8 mouse cellular contexts compared by ENCODE assay signal in genomic region chr8:84775105-84775591, GRCm38 (mm10). TPM values are rescaled to one million over a fixed set of nuclear protein-coding genes. Genes with fewer than 3 reads are reported as not detected.
DNase-seq lines count a peak whose midpoint lies in the region; ATAC-seq and TF ChIP-seq lines count a peak whose summit lies in the region.

No protein-coding gene starts in this region.

- peaks cover 99% of the 10 kb centered on the region for H3K27me3 ChIP-seq in hindbrain, embryonic 12.5 days
- peaks cover 52% of the 10 kb centered on the region for H3K27me3 ChIP-seq in midbrain, postnatal 0 days (ENCODE audit: insufficient read depth, low read length)

- intact Hi-C loops in heart, postnatal 25 days (cut with DNase I) = no loop called here

- H3K36me3 ChIP-seq in hindbrain, embryonic 12.5 days = no peaks in the 10 kb centered on the region
- H3K36me3 ChIP-seq in midbrain, postnatal 0 days (ENCODE audit: insufficient read depth, low read length) = no peaks in the 10 kb centered on the region

- H3K4me2 ChIP-seq in hindbrain, embryonic 12.5 days (replicated peaks) = peak overlapping the region; percentile 46
- peak overlapping the region; percentile 29; the same call in 1 of the 2 replicates for H3K4me2 ChIP-seq in midbrain, postnatal 0 days (ENCODE audit: low read depth, low read length, poor library complexity, severe bottlenecking)

- DNase-seq in heart, adult 11 months = peak; percentile 97
- no peak for DNase-seq in heart, postnatal 25 days (ENCODE audit: low spot score)
- peak; percentile 73 for DNase-seq in 3134 (ENCODE audit: extremely low read depth, insufficient read length, low spot score)
- DNase-seq in midbrain, postnatal 0 days (ENCODE audit: low spot score) = no peak
- DNase-seq in adrenal gland, postnatal 25 days = no peak
- no peak for DNase-seq in ovary, postnatal 10 days (ENCODE audit: low spot score)

- peak overlapping the region; percentile 38 for H3K9ac ChIP-seq in hindbrain, embryonic 12.5 days
- H3K9ac ChIP-seq in midbrain, postnatal 0 days (replicated peaks; ENCODE audit: low read length, poor library complexity, severe bottlenecking) = peak overlapping the region; percentile 24; the same call in 1 of the 2 replicates

- TF ChIP-seq CTCF in midbrain, postnatal 0 days (IDR thresholded peaks at IDR 0.05) = no peak

- H3K9me3 ChIP-seq in hindbrain, embryonic 12.5 days (replicated peaks) = no peaks in the 10 kb centered on the region
- H3K9me3 ChIP-seq in midbrain, postnatal 0 days (ENCODE audit: low read length) = no peaks in the 10 kb centered on the region

- peaks cover 51% of the 10 kb centered on the region for H3K4me1 ChIP-seq in hindbrain, embryonic 12.5 days
- 0 out of 2 replicates have a peak, but pooled peaks cover 5% of the 10 kb centered on the region for H3K4me1 ChIP-seq in midbrain, postnatal 0 days (ENCODE audit: insufficient read depth, low read length)

- no peak overlapping the region for H3K4me3 ChIP-seq in hindbrain, embryonic 12.5 days
- no peak overlapping the region for H3K4me3 ChIP-seq in midbrain, postnatal 0 days (ENCODE audit: low read depth, low read length)

- WGBS in hindbrain, embryonic 12.5 days = 3% methylated on average over 13 of the region's 13 CpGs
- 14% methylated on average over 13 of the region's 13 CpGs for WGBS in midbrain, postnatal 0 days

- peak; percentile 67 for ATAC-seq in erythroblast, adult 5-6 weeks (replicated peaks; ENCODE audit: low FRiP score, poor library complexity, severe bottlenecking)
- no peak; the same call in 1 of the 2 replicates for ATAC-seq in hindbrain, embryonic 12.5 days (ENCODE audit: low FRiP score)
- ATAC-seq in midbrain, postnatal 0 days (ENCODE audit: low FRiP score) = no peak

- no peak overlapping the region; the same call in 1 of the 2 replicates for H3K27ac ChIP-seq in hindbrain, embryonic 12.5 days
- H3K27ac ChIP-seq in midbrain, postnatal 0 days (ENCODE audit: low read depth, low read length) = peak overlapping the region; percentile 68

RNA-seq across cellular contexts. Expression of gene Nfix, which starts 25.0 kb away (rescaled TPM):
- 100 to 1,000 TPM; 287 to 311 TPM for total RNA-seq in heart, postnatal 25 days (2021)
- total RNA-seq in erythroblast, adult 5-6 weeks (2015; ENCODE audit: low replicate concordance) = 19.0 and 24.5 TPM in 2 replicates
- 7.9 and 14.1 TPM in 2 replicates for total RNA-seq in erythroblast, adult 5-6 weeks (2017; ENCODE audit: low replicate concordance)
- polyA plus RNA-seq in hindbrain, embryonic 12.5 days (2016; fragmentation: Nextera tagmentation; extraction: Ambion mirVana) = 11.6 and 14.2 TPM in 2 replicates
- 40.1 and 62.5 TPM in 2 replicates for total RNA-seq in midbrain, postnatal 0 days (2014; rRNA removed)
- 41.7 and 53.7 TPM in 2 replicates for polyA plus RNA-seq in midbrain, postnatal 0 days (2015; fragmentation: Nextera tagmentation; extraction: Ambion mirVana)
- total RNA-seq in adrenal gland, postnatal 25 days (2021) = 87.7 and 111 TPM in 2 replicates

RNA-seq across cellular contexts. Expression of gene Dand5, which starts 47.5 kb away (rescaled TPM):
- total RNA-seq in heart, postnatal 25 days (2021) = 10 to 100 TPM in 1 of 2 experiments, 1 to 10 TPM in 1; 9.6 to 10.3 TPM
- 2.3 TPM in 1 of 2 replicates, not detected in the other for total RNA-seq in erythroblast, adult 5-6 weeks (2015; ENCODE audit: low replicate concordance)
- total RNA-seq in erythroblast, adult 5-6 weeks (2017; ENCODE audit: low replicate concordance) = 2.3 and 3.9 TPM in 2 replicates
- 6.6 and 7.1 TPM in 2 replicates for polyA plus RNA-seq in hindbrain, embryonic 12.5 days (2016; fragmentation: Nextera tagmentation; extraction: Ambion mirVana)
- 7.6 and 7.7 TPM in 2 replicates for total RNA-seq in midbrain, postnatal 0 days (2014; rRNA removed)
- polyA plus RNA-seq in midbrain, postnatal 0 days (2015; fragmentation: Nextera tagmentation; extraction: Ambion mirVana) = 12.6 and 14.5 TPM in 2 replicates
- total RNA-seq in adrenal gland, postnatal 25 days (2021) = 11.2 and 11.6 TPM in 2 replicates

RNA-seq across cellular contexts. Expression of gene G430095P16Rik, which starts 52.3 kb away (rescaled TPM):
- under 1 TPM in 1 of 2 experiments, not detected in 1; 0.39 TPM for total RNA-seq in heart, postnatal 25 days (2021)
- total RNA-seq in erythroblast, adult 5-6 weeks (2015; ENCODE audit: low replicate concordance) = 7.9 and 18.1 TPM in 2 replicates
- 3.6 and 12.9 TPM in 2 replicates for total RNA-seq in erythroblast, adult 5-6 weeks (2017; ENCODE audit: low replicate concordance)
- 3.0 and 3.6 TPM in 2 replicates for polyA plus RNA-seq in hindbrain, embryonic 12.5 days (2016; fragmentation: Nextera tagmentation; extraction: Ambion mirVana)
- not detected in 2 replicates for total RNA-seq in midbrain, postnatal 0 days (2014; rRNA removed)
- polyA plus RNA-seq in midbrain, postnatal 0 days (2015; fragmentation: Nextera tagmentation; extraction: Ambion mirVana) = 0.39 and 0.71 TPM in 2 replicates
- not detected in 2 replicates for total RNA-seq in adrenal gland, postnatal 25 days (2021)

RNA-seq across cellular contexts. Expression of gene Gadd45gip1, which starts 56.2 kb away (rescaled TPM):
- 10 to 100 TPM; 28.9 to 30.0 TPM for total RNA-seq in heart, postnatal 25 days (2021)
- 4.4 and 5.9 TPM in 2 replicates for total RNA-seq in erythroblast, adult 5-6 weeks (2015; ENCODE audit: low replicate concordance)
- total RNA-seq in erythroblast, adult 5-6 weeks (2017; ENCODE audit: low replicate concordance) = 7.4 and 7.7 TPM in 2 replicates
- polyA plus RNA-seq in hindbrain, embryonic 12.5 days (2016; fragmentation: Nextera tagmentation; extraction: Ambion mirVana) = 35.7 and 38.6 TPM in 2 replicates
- 27.5 and 28.2 TPM in 2 replicates for total RNA-seq in midbrain, postnatal 0 days (2014; rRNA removed)
- 42.9 and 45.1 TPM in 2 replicates for polyA plus RNA-seq in midbrain, postnatal 0 days (2015; fragmentation: Nextera tagmentation; extraction: Ambion mirVana)
- total RNA-seq in adrenal gland, postnatal 25 days (2021) = 55.1 and 59.9 TPM in 2 replicates

Comparison
In these comparisons a context has a peak if more than half of its experiments do, and no peak if none do; other contexts are left out.
1. DNase-seq: peak in heart, adult 11 months (single experiment) and 3134 (single experiment); none in heart, postnatal 25 days (single experiment), midbrain, postnatal 0 days (single experiment), adrenal gland, postnatal 25 days (single experiment) and ovary, postnatal 10 days (single experiment).